Mouse (Mus musculus): ENCODE measurements around the gene Scaf1.

DNA sequence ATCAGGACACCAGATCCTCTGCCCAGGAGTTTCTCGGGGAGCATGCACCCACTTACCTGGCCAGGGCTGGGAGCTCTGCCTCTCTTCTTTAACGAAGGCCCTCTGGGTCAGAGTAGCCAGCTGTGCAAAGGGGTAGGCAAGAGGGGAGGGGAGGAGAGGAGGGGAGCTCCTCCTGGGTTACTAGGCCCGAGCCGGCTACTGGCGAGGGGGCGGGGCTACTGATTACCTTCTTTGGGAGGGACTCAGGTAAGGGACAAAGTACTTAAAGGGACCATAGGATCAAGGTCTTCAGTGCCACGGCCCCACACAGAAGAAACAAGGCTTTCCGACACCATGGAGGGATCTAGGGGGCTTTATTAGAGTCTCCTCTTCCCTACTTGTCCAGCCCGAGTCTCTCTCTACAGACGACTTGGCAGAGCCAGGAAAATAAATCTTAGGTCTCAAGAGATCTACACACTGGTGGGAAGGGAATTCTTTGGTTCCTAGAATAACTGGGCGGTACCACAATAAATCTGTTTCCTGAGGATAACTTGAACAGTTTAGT lies 45.4 kb upstream of the Scaf1 start:
- no peak for TF ChIP-seq POLR2A (IDR thresholded peaks at IDR 0.05; ENCODE audit: borderline replicate concordance, extremely low read depth, insufficient read depth, insufficient read length, poor library complexity, severe bottlenecking)
- no peak for TF ChIP-seq CTCF (IDR thresholded peaks at IDR 0.05; ENCODE audit: borderline replicate concordance, extremely low read depth, insufficient read depth, insufficient read length)
